Mouse (Mus musculus): ENCODE measurements around the gene Sf3a2. TPM values are rescaled to one million over a fixed set of nuclear protein-coding genes. Genes with fewer than 3 reads are reported as not detected.

Sf3a2 gene
- polyA plus RNA-seq, 1 experiment from 2014 or later: 38.3 TPM

DNA sequence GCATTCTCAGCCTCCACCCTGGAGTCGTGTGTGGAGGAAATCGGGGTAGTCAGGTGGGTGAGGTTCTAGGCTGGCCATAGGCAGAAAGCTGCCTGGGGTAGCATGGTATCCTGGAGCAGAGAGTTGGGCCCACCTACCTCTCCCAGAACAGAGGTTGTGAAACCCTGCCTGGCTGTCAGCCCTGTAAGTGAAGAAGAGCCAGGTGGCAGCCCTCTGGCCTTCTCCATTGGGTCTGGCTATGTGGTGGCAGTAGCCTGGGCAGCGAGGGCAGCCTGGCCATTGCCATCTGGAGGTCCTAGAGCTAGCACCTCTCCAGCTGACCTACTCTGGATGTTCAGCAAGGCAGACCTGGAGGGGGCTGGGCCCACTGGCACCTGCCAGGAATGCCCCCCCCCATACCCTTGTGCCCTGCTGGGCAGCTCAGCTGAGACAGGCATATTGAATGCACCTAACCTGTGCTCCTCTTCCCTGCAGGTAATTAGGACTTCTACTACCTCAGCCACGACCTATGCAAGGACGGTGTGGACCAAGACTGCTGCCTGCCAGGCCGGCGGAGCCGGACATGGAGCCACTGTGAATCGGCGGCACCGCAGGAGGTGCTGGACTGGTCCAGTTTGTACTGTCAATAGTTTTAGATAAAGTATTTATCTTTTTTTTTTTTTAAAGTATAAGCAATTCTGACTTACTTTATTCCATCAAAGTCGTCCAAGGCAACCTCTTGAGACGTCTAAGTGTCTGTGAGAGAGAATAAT lies 4.8 kb upstream of the Sf3a2 start:
- Histone ChIP-seq H3K4me2 (no peak overlapping the region), H3K36me3 (peaks cover 67% of the 10 kb centered on the region), H3K9ac (no peak overlapping the region), H3K9me3 (replicated peaks) (no peaks in the 10 kb centered on the region), H3K27me3 (no peaks in the 10 kb centered on the region), H3K4me3 (no peak overlapping the region), H3K4me1 (replicated peaks) (peaks cover 44% of the 10 kb centered on the region), H3K27ac (0 out of 2 replicates have a peak overlapping the region, but pooled peaks have one; percentile 77)
- 88% methylated on average over 13 of the region's 13 CpGs for WGBS
- no peak for ATAC-seq (replicated peaks; ENCODE audit: insufficient number of reproducible peaks, insufficient read depth, low FRiP score, low read depth)

DNA sequence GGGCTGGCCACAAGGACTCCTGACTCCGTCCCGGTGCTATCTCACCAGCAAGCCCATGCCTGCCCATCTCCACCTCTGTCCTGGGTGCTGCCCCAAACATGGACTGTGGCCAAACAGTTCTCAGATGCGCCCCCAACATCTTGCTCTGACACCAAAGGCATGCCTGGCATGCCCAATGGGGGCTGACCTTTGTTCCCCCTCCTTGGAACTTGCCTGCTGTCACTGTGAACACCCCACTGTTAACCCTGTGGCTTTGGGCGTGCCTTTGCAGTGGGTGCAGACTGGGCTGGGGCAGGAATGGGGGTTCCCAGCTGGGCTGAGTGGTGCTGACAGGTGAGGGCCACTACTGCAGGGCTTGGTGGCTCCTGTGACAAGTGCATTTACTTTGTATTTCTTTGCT lies 4.2 kb upstream of the Sf3a2 start:
- Histone ChIP-seq H3K9ac (no peak overlapping the region), H3K4me1 (replicated peaks) (peaks cover 44% of the 10 kb centered on the region), H3K27me3 (no peaks in the 10 kb centered on the region), H3K4me2 (no peak overlapping the region), H3K36me3 (peaks cover 61% of the 10 kb centered on the region), H3K9me3 (replicated peaks) (no peaks in the 10 kb centered on the region), H3K4me3 (no peak overlapping the region), H3K27ac (no peak overlapping the region)
- WGBS: 77% methylated on average over 4 of the region's 4 CpGs
- ATAC-seq (replicated peaks; ENCODE audit: insufficient number of reproducible peaks, insufficient read depth, low FRiP score, low read depth): no peak

DNA sequence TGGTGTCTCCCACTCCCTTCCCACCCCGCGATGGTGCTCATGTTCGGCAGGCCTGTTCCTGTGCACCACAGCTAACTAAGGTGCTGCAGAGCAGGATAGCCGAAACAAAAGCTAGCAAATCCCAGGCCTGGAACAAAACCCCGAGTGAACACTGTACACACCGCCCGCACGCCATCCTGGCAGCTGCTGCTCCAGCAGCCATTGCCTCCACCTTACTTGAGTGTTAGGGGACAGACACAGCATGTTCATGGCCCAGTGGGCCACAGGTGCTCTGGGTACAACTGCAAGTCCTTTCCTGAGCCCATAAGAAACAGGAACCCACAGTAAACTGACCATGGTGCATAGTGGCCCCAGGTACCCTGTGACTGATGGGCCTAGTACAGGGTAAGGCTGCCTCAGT lies 3.2 kb upstream of the Sf3a2 start:
- no peaks in the 10 kb centered on the region for H3K9me3 ChIP-seq (replicated peaks)
- no peaks in the 10 kb centered on the region for H3K27me3 ChIP-seq
- no peak overlapping the region for H3K27ac ChIP-seq
- H3K4me1 ChIP-seq (replicated peaks): peaks cover 49% of the 10 kb centered on the region
- H3K36me3 ChIP-seq: peaks cover 53% of the 10 kb centered on the region
- H3K4me2 ChIP-seq: no peak overlapping the region
- no peak for ATAC-seq (replicated peaks; ENCODE audit: insufficient number of reproducible peaks, insufficient read depth, low FRiP score, low read depth)
- WGBS: 87% methylated on average over 8 of the region's 8 CpGs
- no peak overlapping the region for H3K4me3 ChIP-seq
- no peak overlapping the region for H3K9ac ChIP-seq

DNA sequence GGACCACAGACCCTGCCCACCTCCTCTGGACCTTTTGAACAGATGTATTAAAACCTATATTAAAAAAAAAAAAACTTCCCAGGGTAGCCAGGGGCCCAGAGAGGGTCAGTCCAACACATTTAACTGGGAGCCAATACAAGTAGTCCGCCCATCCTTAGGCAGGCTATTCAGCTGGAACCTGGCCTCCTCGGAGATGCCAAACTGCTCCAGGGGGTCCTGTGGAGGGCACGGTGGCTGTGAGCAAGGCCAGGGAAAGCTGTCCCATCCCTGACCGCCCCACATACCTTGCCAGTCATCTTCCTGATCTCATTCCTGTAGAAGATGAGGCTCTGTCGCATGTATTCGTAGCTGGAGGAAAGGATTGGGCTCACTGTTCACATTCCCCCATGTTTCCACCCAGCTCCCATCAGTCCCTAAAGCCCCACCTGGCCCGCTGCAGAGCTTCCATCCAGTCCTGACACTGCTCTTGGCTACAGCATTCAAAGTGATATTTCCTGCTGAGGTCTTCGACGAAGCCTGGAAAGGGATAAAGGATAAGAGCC lies 1.6 kb upstream of the Sf3a2 start:
- Histone ChIP-seq H3K27ac (no peak overlapping the region; the same call in 1 of the 2 replicates), H3K27me3 (no peaks in the 10 kb centered on the region), H3K4me2 (peak overlapping the region; percentile 69), H3K36me3 (peaks cover 42% of the 10 kb centered on the region), H3K9me3 (replicated peaks) (no peaks in the 10 kb centered on the region), H3K9ac (peak overlapping the region; percentile 85; the same call in 1 of the 2 replicates), H3K4me1 (replicated peaks) (peaks cover 51% of the 10 kb centered on the region), H3K4me3 (peak overlapping the region; percentile 77; the same call in 1 of the 2 replicates)
- WGBS: 77% methylated on average over 9 of the region's 9 CpGs
- no peak for ATAC-seq (replicated peaks; ENCODE audit: insufficient number of reproducible peaks, insufficient read depth, low FRiP score, low read depth)

DNA sequence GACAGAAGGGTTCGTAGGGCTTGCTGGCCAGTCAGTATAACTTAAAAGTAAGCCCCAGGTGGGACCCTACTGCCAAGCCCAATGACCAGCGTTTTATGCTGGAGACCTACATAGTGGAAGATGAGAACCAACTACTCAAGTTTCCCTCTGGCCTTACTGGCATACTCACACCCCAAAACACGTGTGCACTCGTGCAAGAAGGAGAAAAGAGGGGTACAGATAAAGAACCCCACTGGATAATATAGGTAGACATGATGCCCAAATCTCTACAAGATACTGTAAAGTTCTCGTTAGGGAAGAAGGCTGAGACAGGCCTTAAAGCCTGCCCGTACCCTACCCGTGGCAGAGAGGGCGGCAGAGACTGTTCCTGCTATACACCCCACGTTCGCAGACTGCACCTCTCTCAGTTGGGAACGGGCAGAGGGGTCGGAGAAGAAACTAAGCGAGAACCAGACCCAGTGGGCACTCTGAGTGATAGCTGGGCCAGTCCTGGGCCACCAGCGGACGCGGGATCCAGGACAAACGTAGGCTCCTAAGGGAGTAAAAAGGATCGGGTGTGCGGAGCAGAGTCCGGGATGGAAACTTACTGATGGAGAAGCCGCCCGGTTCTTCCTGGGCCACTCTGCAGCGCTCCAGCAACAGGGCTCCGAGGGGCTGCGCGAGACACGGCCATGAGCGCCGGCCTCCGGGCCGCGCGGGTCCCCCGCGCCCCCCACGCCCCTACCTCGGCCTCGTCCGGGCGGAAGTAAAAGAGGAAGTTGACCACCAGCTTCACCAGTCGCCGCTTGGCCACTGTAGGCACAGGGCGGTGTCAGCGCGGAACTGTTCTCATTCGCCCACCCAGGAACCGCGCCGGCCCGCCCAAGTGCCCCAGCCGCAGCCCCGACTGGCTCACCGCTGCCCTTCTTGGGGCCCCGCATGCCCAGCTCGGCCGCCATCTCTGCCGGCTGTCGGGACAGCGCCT lies 530 bp upstream of the Sf3a2 start:
- WGBS: 4% methylated on average over 52 of the region's 59 CpGs
- Histone ChIP-seq H3K27ac (peak overlapping the region; percentile 91), H3K9me3 (replicated peaks) (no peaks in the 10 kb centered on the region), H3K4me1 (replicated peaks) (peaks cover 40% of the 10 kb centered on the region), H3K4me2 (peak overlapping the region; percentile 69), H3K4me3 (peak overlapping the region; percentile 77), H3K27me3 (no peaks in the 10 kb centered on the region), H3K9ac (peak overlapping the region; percentile 85), H3K36me3 (peaks cover 45% of the 10 kb centered on the region)
- ATAC-seq (replicated peaks; ENCODE audit: insufficient number of reproducible peaks, insufficient read depth, low FRiP score, low read depth): peak; percentile 58

DNA sequence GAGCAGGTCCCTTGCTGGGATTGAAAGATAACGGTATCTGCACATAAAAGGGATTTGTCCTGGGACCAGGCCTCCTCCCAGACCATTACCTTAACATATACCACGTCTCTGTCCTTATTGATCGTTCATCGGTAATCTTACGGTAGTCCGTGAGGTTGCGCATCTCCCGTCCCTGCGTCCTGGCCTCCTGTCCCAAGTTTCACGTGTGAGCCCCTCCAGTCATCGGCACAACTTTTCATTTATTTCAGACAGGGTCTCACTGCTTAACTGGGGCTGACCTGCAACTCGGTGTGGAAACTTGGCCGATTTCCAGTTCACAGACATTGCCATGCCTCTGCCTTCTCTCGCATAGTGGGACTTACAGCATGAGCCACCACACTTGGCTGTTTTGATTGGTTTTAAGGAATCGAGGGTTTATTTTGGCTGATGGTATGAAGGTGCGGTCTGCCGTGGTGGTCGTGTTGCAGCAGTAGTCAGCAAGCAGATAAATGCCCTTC lies 1.1 kb downstream of the Sf3a2 start:
- peak overlapping the region; percentile 77 for H3K4me3 ChIP-seq
- H3K9me3 ChIP-seq (replicated peaks): no peaks in the 10 kb centered on the region
- peak overlapping the region; percentile 85 for H3K9ac ChIP-seq
- ATAC-seq (replicated peaks; ENCODE audit: insufficient number of reproducible peaks, insufficient read depth, low FRiP score, low read depth): no peak
- WGBS: 1% methylated on average over 18 of the region's 18 CpGs
- H3K27me3 ChIP-seq: no peaks in the 10 kb centered on the region
- H3K36me3 ChIP-seq: peaks cover 46% of the 10 kb centered on the region
- H3K4me1 ChIP-seq (replicated peaks): peaks cover 31% of the 10 kb centered on the region
- peak overlapping the region; percentile 69 for H3K4me2 ChIP-seq
- H3K27ac ChIP-seq: peak overlapping the region; percentile 91

DNA sequence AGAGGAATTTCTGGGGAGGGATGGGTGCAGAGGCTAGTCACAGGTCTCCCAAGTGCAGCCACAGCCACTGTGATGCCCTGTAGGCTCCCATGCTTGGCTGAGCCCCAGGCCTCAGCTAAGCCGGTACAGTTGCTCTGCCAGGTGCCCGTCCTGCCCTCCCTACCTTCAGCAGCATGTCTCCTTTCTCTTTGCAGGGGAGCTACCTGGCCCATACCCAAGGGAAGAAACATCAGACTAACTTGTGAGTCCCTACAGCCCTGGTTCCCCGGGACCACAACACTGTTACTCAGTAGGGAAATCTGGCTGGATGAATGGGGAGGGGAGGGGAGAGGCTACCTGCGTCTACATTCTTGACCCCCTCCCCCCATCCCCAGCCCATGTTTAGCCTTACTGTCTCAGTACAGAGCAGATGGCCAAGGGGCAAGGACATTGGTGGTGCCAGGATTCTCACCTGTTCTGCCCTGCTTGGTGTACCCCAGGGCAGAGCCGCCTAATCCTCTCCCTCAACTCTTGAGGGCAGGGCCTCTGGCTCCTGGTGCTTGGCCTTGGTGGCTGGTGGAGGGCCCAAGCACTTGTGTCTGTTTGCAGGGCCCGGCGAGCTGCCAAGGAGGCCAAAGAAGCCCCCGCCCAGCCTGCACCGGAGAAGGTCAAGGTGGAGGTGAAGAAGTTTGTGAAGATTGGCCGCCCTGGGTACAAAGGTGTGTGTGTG lies 4.4 kb downstream of the Sf3a2 start:
- Histone ChIP-seq H3K9me3 (replicated peaks) (no peaks in the 10 kb centered on the region), H3K27me3 (no peaks in the 10 kb centered on the region), H3K4me3 (no peak overlapping the region), H3K4me1 (replicated peaks) (peaks cover 45% of the 10 kb centered on the region), H3K4me2 (no peak overlapping the region), H3K36me3 (peaks cover 36% of the 10 kb centered on the region), H3K9ac (no peak overlapping the region), H3K27ac (no peak overlapping the region)
- no peak for ATAC-seq (replicated peaks; ENCODE audit: insufficient number of reproducible peaks, insufficient read depth, low FRiP score, low read depth)
- 91% methylated on average over 10 of the region's 10 CpGs for WGBS

DNA sequence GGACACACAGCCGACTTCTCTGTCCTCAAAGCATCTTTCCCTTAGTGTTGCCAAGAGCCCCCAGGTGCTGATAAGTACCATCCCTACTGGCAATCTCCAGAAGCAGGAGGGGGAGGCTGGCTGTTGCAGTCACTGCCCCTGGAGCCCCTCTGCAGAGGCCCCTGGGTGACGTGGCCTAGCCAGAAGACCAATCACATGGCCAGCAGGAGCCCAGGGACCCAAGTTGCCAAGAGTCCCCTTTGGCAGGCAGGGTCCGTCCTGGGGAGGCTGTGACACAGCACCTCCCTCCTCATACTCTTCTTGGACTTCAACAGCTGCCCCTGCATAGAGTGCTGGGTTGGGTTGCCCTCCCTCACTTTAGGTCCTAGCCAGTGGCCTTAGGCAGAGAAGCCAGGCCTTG lies 5.0 kb downstream of the Sf3a2 start:
- peaks cover 36% of the 10 kb centered on the region for H3K36me3 ChIP-seq
- no peak overlapping the region for H3K9ac ChIP-seq
- 66% methylated on average over 3 of the region's 3 CpGs for WGBS

DNA sequence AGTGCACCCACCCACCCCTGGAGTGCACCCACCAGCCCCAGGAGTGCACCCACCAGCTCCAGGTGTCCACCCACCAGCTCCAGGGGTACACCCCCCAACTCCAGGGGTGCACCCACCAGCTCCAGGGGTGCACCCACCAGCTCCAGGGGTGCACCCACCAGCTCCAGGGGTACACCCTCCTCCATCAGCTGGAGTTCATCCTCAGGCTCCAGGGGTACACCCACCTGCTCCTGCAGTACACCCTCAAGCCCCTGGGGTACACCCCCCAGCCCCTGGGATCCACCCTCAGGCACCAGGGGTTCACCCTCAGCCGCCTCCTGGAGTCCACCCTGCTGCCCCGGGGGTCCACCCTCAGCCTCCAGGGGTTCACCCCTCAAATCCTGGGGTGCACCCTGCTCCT lies 6.3 kb downstream of the Sf3a2 start:
- Histone ChIP-seq H3K4me1 (replicated peaks) (peaks cover 64% of the 10 kb centered on the region), H3K27me3 (peaks cover 2% of the 10 kb centered on the region; the same call in 1 of the 2 replicates), H3K9me3 (replicated peaks) (no peaks in the 10 kb centered on the region), H3K27ac (0 out of 2 replicates have a peak overlapping the region, but pooled peaks have one; percentile 22), H3K9ac (no peak overlapping the region), H3K4me2 (no peak overlapping the region), H3K4me3 (no peak overlapping the region), H3K36me3 (peaks cover 36% of the 10 kb centered on the region)
- no peak for ATAC-seq (replicated peaks; ENCODE audit: insufficient number of reproducible peaks, insufficient read depth, low FRiP score, low read depth)
- WGBS: 97% methylated on average over 2 of the region's 2 CpGs

More for the DNA sequence above, 5.0 kb downstream of the Sf3a2 start:
- no peaks in the 10 kb centered on the region for H3K9me3 ChIP-seq (replicated peaks)
- no peak for ATAC-seq (replicated peaks; ENCODE audit: insufficient number of reproducible peaks, insufficient read depth, low FRiP score, low read depth)
- H3K4me3 ChIP-seq: no peak overlapping the region
- peaks cover 52% of the 10 kb centered on the region for H3K4me1 ChIP-seq (replicated peaks)
- H3K27ac ChIP-seq: no peak overlapping the region
- no peaks in the 10 kb centered on the region for H3K27me3 ChIP-seq
- no peak overlapping the region for H3K4me2 ChIP-seq

DNA sequence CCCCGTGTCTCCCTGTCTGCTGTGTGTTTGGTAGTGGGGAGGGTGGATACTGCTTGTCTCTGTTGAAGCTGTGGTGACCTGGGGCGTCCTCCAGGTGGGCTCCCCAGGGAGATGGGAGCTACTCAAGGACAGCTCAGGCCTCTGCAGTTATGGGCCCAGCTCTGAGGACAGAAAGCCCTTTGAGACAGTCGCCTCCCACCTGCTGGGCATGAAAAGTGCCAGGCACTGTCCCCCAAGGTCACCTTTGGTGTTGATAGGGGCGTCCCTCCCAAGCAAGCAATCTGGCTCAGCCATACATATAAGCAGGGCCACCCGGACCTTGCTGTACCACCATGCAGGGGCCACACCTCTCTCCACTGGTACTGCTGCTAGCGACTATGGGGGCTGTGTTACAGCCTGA lies 6.9 kb downstream of the Sf3a2 start, which contains the start of gene Amh:
Gene Amh (plus strand): TSS at position 328 of the 400 bp plus-strand sequence.
- no peak within 1 kb of the TSS for H3K4me3 ChIP-seq
- 51% methylated on average over 6 of the region's 6 CpGs for WGBS
- H3K4me1 ChIP-seq (replicated peaks): peaks cover 62% of the 10 kb centered on the region
- peaks cover 5% of the 10 kb centered on the region; the same call in 1 of the 2 replicates for H3K27me3 ChIP-seq
- peak within 1 kb of the TSS; percentile 11; the same call in 1 of the 2 replicates for H3K9ac ChIP-seq
- no peaks in the 10 kb centered on the region for H3K9me3 ChIP-seq (replicated peaks)
- H3K36me3 ChIP-seq: peaks cover 36% of the 10 kb centered on the region
- H3K27ac ChIP-seq: peak within 1 kb of the TSS; percentile 22; the same call in 1 of the 2 replicates
- no peak for ATAC-seq (replicated peaks; ENCODE audit: insufficient number of reproducible peaks, insufficient read depth, low FRiP score, low read depth)
- no peak within 1 kb of the TSS for H3K4me2 ChIP-seq
